Mouse (Mus musculus): ENCODE results near the gene Eif1. TPM values are rescaled to one million over a fixed set of nuclear protein-coding genes. Genes with fewer than 3 reads are reported as not detected.
A peak's percentile ranks its signal among the peaks of the same experiment; 100 is the strongest.

The Eif1 gene
- polyA plus RNA-seq, 1 experiment from 2014 or later = 2,009 TPM

DNA sequence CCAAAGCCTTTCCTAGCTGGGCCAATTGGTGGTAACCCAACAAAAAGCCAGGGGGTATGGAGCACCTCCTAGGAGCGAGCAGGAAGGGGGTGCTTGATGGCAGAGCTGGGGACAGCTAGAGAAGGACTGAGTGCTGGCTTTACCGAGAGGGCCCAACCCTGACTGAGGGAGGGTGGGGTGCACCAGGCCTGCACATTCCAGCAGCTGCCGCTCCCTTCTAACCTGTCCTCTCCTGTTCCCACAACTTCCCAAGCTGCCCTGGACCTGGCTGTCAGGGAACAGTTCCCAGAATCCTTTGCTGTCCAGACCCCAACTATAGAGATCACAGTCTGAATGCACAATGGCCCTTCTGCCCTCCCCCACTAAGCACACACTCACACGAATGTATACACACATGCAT, 34.7 kb upstream of the Eif1 start:
- H3K4me3 ChIP-seq (ENCODE audit: low read depth, low read length) = no peak overlapping the region
- no peaks in the 10 kb centered on the region for H3K27me3 ChIP-seq (replicated peaks; ENCODE audit: control insufficient read depth, insufficient read depth, low read length)
- no peak overlapping the region for H3K27ac ChIP-seq (ENCODE audit: low read depth)
- H3K36me3 ChIP-seq (ENCODE audit: control insufficient read depth, insufficient read depth, low read length) = no peaks in the 10 kb centered on the region
- H3K4me2 ChIP-seq (ENCODE audit: low read length) = no peak overlapping the region
- ATAC-seq (replicated peaks; ENCODE audit: low FRiP score, low TSS enrichment, low read depth) = no peak
- no peak for DNase-seq (ENCODE audit: low spot score)
- H3K9ac ChIP-seq (ENCODE audit: low read length) = no peak overlapping the region
- H3K9me3 ChIP-seq (ENCODE audit: control insufficient read depth, low read length) = no peaks in the 10 kb centered on the region
- H3K4me1 ChIP-seq (replicated peaks; ENCODE audit: control insufficient read depth, insufficient read depth, low read length) = peaks cover 2% of the 10 kb centered on the region; the same call in 1 of the 2 replicates
- 80% methylated on average over 4 of the region's 4 CpGs for WGBS

DNA sequence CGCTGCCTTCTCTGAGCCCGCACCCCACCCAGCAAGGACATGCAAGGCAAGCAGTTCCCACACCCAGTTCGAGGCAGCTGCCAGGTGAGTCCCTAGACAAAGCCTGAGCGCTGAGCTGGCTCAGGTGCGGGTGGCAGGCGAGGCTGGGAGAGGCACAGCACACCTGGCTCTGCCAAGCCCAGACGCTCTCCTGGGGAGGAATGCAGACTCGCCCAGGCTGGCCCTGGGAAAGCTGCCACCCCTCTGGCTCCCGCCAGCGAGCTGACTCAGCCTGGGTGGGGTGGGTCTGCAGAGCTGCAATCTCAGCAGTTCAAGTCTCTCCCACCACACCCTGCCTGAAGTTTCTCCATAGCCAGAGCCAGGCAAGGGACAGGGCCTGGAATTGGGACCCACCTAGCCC, 32.7 kb upstream of the Eif1 start:
- peaks cover 10% of the 10 kb centered on the region for H3K4me1 ChIP-seq (replicated peaks; ENCODE audit: control insufficient read depth, insufficient read depth, low read length)
- 33% methylated on average over 10 of the region's 10 CpGs for WGBS
- H3K4me3 ChIP-seq (ENCODE audit: low read depth, low read length) = no peak overlapping the region
- DNase-seq (ENCODE audit: low spot score) (peak; percentile 72), ATAC-seq (replicated peaks; ENCODE audit: low FRiP score, low TSS enrichment, low read depth) (peak; percentile 37)
- H3K27ac ChIP-seq (ENCODE audit: low read depth) = peak overlapping the region; percentile 19; the same call in 1 of the 2 replicates
- no peak overlapping the region for H3K9ac ChIP-seq (ENCODE audit: low read length)
- H3K36me3 ChIP-seq (ENCODE audit: control insufficient read depth, insufficient read depth, low read length) = no peaks in the 10 kb centered on the region
- H3K27me3 ChIP-seq (replicated peaks; ENCODE audit: control insufficient read depth, insufficient read depth, low read length) = no peaks in the 10 kb centered on the region
- H3K4me2 ChIP-seq (ENCODE audit: low read length) = no peak overlapping the region
- no peaks in the 10 kb centered on the region for H3K9me3 ChIP-seq (ENCODE audit: control insufficient read depth, low read length)

DNA sequence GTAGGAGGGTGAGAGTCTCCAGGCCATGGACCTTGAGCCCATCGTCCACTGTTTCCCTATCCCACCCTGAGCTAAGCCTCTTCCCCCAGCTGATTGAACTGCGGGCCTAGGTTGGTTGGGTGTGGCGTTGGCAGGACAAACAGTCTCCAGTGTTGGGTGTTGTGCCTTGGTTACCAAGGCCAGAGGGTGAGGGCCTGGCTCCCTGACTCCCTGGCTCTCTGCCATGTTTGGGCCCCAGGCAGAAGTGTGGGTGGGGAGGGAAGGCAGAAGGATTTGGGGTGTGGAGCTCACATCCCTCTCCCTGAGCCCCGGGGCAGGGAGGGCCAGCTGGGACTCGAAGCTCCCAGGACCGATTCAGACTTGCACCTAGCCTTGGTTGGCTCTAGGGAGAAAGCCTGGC, 30.7 kb upstream of the Eif1 start:
- WGBS = 73% methylated on average over 6 of the region's 6 CpGs
- H3K36me3 ChIP-seq (ENCODE audit: control insufficient read depth, insufficient read depth, low read length) = no peaks in the 10 kb centered on the region
- H3K27me3 ChIP-seq (replicated peaks; ENCODE audit: control insufficient read depth, insufficient read depth, low read length) = no peaks in the 10 kb centered on the region
- H3K4me3 ChIP-seq (ENCODE audit: low read depth, low read length) = no peak overlapping the region
- ATAC-seq (replicated peaks; ENCODE audit: low FRiP score, low TSS enrichment, low read depth) (peak; percentile 37; the same call in 1 of the 2 replicates), DNase-seq (ENCODE audit: low spot score) (no peak)
- peaks cover 10% of the 10 kb centered on the region for H3K4me1 ChIP-seq (replicated peaks; ENCODE audit: control insufficient read depth, insufficient read depth, low read length)
- H3K27ac ChIP-seq (ENCODE audit: low read depth) = no peak overlapping the region
- no peak overlapping the region for H3K4me2 ChIP-seq (ENCODE audit: low read length)
- H3K9me3 ChIP-seq (ENCODE audit: control insufficient read depth, low read length) = no peaks in the 10 kb centered on the region
- H3K9ac ChIP-seq (ENCODE audit: low read length) = no peak overlapping the region

DNA sequence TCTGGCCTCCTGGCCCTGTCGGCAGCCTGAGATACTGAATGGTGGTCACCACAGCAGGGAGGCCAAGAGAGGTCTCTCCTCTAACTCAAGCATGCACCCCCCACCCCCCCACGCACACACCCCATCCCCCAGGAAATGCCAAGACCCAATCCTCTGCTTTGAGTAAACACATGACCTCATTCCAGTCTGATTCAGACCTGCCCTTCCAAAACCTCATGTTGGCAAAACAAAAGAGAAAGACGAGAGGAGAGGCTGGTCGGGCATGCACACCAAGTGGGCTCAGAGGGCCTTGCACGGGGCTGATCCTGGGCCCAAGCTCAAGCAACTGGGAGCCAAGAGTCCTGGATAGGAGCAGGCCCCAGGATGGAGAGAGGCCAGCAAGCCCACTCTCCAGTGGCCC, 29.4 kb upstream of the Eif1 start:
- H3K4me2 ChIP-seq (ENCODE audit: low read length) = no peak overlapping the region
- ATAC-seq (replicated peaks; ENCODE audit: low FRiP score, low TSS enrichment, low read depth) (no peak), DNase-seq (ENCODE audit: low spot score) (no peak)
- no peaks in the 10 kb centered on the region for H3K27me3 ChIP-seq (replicated peaks; ENCODE audit: control insufficient read depth, insufficient read depth, low read length)
- H3K4me1 ChIP-seq (replicated peaks; ENCODE audit: control insufficient read depth, insufficient read depth, low read length) = peaks cover 10% of the 10 kb centered on the region
- H3K4me3 ChIP-seq (ENCODE audit: low read depth, low read length) = no peak overlapping the region
- no peaks in the 10 kb centered on the region for H3K9me3 ChIP-seq (ENCODE audit: control insufficient read depth, low read length)
- H3K9ac ChIP-seq (ENCODE audit: low read length) = no peak overlapping the region
- H3K36me3 ChIP-seq (ENCODE audit: control insufficient read depth, insufficient read depth, low read length) = no peaks in the 10 kb centered on the region
- 30% methylated on average over 5 of the region's 5 CpGs for WGBS
- no peak overlapping the region for H3K27ac ChIP-seq (ENCODE audit: low read depth)

DNA sequence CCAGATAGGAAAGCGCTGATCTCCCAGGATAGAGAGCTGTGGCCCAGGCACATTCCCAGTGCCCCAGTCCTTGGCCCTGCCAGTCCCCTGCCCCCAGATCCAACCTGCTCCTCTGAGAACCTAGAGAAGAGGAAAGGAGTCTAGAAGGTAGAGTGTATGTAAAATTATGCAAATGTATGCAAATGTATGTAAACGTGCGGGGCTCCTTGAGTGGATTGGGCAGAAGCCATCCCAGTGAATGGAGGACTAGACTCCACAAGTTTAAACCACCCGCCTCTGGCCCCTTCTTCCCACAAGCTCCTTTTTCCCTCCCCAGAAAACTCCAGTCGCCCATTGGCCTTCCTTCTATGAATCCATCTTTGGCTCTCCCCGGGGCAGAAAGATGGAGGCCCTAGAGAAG, 26.8 kb upstream of the Eif1 start:
- Histone ChIP-seq H3K36me3 (ENCODE audit: control insufficient read depth, insufficient read depth, low read length) (no peaks in the 10 kb centered on the region), H3K27ac (ENCODE audit: low read depth) (no peak overlapping the region), H3K4me1 (replicated peaks; ENCODE audit: control insufficient read depth, insufficient read depth, low read length) (peaks cover 10% of the 10 kb centered on the region), H3K9ac (ENCODE audit: low read length) (no peak overlapping the region), H3K9me3 (ENCODE audit: control insufficient read depth, low read length) (no peaks in the 10 kb centered on the region), H3K27me3 (replicated peaks; ENCODE audit: control insufficient read depth, insufficient read depth, low read length) (no peaks in the 10 kb centered on the region), H3K4me3 (ENCODE audit: low read depth, low read length) (no peak overlapping the region), H3K4me2 (ENCODE audit: low read length) (no peak overlapping the region)
- DNase-seq (ENCODE audit: low spot score) (no peak), ATAC-seq (replicated peaks; ENCODE audit: low FRiP score, low TSS enrichment, low read depth) (no peak)
- 63% methylated on average over 6 of the region's 6 CpGs for WGBS

DNA sequence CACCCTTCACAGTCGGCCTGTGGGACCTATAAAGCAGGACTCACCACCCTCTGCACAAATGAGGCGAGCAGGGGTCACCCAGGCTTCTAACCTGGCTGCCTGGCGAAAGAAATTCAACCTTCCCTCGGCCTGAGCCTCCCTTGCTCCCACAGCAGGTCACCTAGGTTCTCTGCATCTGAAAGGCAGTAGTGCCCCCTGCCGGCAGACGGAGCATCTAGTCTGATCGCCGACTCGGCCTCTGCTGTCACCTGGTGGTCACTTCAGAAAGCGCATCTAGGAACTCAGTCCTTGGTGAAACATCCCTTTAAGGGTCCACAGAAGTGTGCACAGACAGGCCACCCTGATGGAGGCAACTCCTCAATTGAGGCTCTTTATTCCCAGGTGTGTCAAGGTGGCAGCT, 24.4 kb upstream of the Eif1 start:
- peak; percentile 21; the same call in 1 of the 2 replicates for ATAC-seq (replicated peaks; ENCODE audit: low FRiP score, low TSS enrichment, low read depth)
- H3K4me3 ChIP-seq (ENCODE audit: low read depth, low read length) = no peak overlapping the region
- no peak overlapping the region for H3K9ac ChIP-seq (ENCODE audit: low read length)
- no peak overlapping the region for H3K27ac ChIP-seq (ENCODE audit: low read depth)
- H3K36me3 ChIP-seq (ENCODE audit: control insufficient read depth, insufficient read depth, low read length) = no peaks in the 10 kb centered on the region
- peaks cover 4% of the 10 kb centered on the region; the same call in 1 of the 2 replicates for H3K4me1 ChIP-seq (replicated peaks; ENCODE audit: control insufficient read depth, insufficient read depth, low read length)
- no peaks in the 10 kb centered on the region for H3K9me3 ChIP-seq (ENCODE audit: control insufficient read depth, low read length)
- WGBS = 9% methylated on average over 10 of the region's 10 CpGs
- peak; percentile 96 for DNase-seq (ENCODE audit: low spot score)
- H3K27me3 ChIP-seq (replicated peaks; ENCODE audit: control insufficient read depth, insufficient read depth, low read length) = no peaks in the 10 kb centered on the region
- no peak overlapping the region for H3K4me2 ChIP-seq (ENCODE audit: low read length)

DNA sequence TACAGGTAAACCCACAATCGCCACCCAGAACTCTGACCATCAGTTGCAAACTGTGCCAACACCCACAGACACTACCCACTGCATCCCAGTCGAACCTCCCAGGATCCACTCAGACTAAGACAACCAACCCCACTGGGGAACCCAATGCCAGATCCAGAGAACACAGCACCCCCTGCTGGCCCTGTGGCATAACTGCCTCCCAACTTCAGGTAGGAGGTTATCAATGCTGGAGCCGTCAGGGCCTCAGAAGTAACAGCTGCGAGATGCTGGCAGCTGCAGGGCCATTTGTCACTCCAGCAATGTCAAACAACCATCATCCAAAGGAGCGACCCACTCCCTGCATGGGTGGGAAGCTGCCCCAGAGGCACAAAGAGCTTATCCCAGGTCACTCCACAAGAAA, 21.9 kb upstream of the Eif1 start:
- Histone ChIP-seq H3K27ac (ENCODE audit: low read depth) (no peak overlapping the region), H3K9me3 (ENCODE audit: control insufficient read depth, low read length) (no peaks in the 10 kb centered on the region), H3K4me1 (replicated peaks; ENCODE audit: control insufficient read depth, insufficient read depth, low read length) (no peaks in the 10 kb centered on the region), H3K4me2 (ENCODE audit: low read length) (peak overlapping the region; percentile 27; the same call in 1 of the 2 replicates), H3K27me3 (replicated peaks; ENCODE audit: control insufficient read depth, insufficient read depth, low read length) (no peaks in the 10 kb centered on the region), H3K9ac (ENCODE audit: low read length) (no peak overlapping the region), H3K4me3 (ENCODE audit: low read depth, low read length) (no peak overlapping the region), H3K36me3 (ENCODE audit: control insufficient read depth, insufficient read depth, low read length) (no peaks in the 10 kb centered on the region)
- 31% methylated on average over 5 of the region's 5 CpGs for WGBS
- ATAC-seq (replicated peaks; ENCODE audit: low FRiP score, low TSS enrichment, low read depth) (no peak), DNase-seq (ENCODE audit: low spot score) (peak; percentile 57)

DNA sequence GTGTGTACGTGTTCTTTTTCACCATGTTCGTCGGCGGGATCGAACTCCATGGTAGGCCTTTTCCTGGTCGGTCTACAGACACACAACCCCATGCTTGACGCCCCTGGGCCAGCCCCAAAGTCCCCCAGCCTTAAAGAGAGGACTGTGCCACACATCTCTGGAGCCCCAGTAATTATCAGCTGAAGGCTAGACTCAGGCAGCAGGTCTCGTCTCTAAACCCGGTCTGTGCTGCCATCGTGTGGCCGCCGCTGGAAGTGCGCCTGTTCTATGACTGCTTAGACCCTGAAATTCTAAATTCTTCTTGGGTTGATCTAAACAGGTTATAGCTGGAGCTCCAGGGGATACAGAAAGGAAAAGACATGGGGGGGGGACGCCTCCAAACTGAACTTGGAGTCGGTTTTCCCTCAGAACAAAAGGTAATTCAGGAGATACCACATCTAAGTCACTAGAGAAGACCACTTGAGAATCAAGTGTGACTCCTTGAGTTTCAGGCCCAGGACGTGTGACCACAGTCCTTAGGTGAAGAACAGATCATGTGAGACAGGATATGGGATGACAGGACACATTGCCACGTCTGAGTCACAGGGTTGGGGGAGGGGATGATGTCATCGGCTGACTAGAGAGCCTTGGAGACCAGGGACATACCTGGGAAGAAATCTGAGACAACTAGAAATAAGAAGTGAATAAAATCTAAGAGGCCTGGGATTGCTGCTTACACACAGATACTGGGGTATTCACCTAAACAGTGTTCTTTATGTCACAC, 21.2 kb upstream of the Eif1 start:
- Histone ChIP-seq H3K9me3 (ENCODE audit: control insufficient read depth, low read length) (no peaks in the 10 kb centered on the region), H3K36me3 (ENCODE audit: control insufficient read depth, insufficient read depth, low read length) (no peaks in the 10 kb centered on the region), H3K4me3 (ENCODE audit: low read depth, low read length) (no peak overlapping the region), H3K9ac (ENCODE audit: low read length) (no peak overlapping the region), H3K4me1 (replicated peaks; ENCODE audit: control insufficient read depth, insufficient read depth, low read length) (no peaks in the 10 kb centered on the region), H3K27ac (ENCODE audit: low read depth) (no peak overlapping the region), H3K27me3 (replicated peaks; ENCODE audit: control insufficient read depth, insufficient read depth, low read length) (no peaks in the 10 kb centered on the region), H3K4me2 (ENCODE audit: low read length) (peak overlapping the region; percentile 27; the same call in 1 of the 2 replicates)
- ATAC-seq (replicated peaks; ENCODE audit: low FRiP score, low TSS enrichment, low read depth) (no peak), DNase-seq (ENCODE audit: low spot score) (peak; percentile 97)
- 19% methylated on average over 18 of the region's 18 CpGs for WGBS

DNA sequence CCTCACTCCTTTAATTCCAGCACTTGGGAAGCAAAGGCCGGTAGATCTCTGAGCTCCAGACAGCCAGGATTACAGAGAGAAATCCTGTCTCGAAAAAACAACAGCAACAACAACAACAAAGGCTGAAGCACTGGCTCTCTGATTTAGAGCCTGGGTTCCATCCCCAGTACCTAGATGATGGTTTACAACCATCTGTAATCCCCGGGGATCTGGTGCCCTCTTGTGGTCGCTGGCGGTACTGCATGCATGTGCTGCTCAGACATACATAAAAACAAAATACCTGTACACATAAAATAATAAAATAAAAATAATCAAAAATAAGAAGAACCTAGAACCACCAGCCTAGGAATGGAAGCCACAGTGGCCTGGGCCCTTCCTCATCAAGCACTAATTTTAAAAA, 19.4 kb upstream of the Eif1 start:
- H3K9ac ChIP-seq (ENCODE audit: low read length) = no peak overlapping the region
- H3K4me3 ChIP-seq (ENCODE audit: low read depth, low read length) = no peak overlapping the region
- no peaks in the 10 kb centered on the region for H3K36me3 ChIP-seq (ENCODE audit: control insufficient read depth, insufficient read depth, low read length)
- no peak overlapping the region for H3K27ac ChIP-seq (ENCODE audit: low read depth)
- WGBS = 14% methylated on average over 5 of the region's 5 CpGs
- no peak for ATAC-seq (replicated peaks; ENCODE audit: low FRiP score, low TSS enrichment, low read depth)
- no peak overlapping the region for H3K4me2 ChIP-seq (ENCODE audit: low read length)
- peak; percentile 96 for DNase-seq (ENCODE audit: low spot score)
- H3K9me3 ChIP-seq (ENCODE audit: control insufficient read depth, low read length) = no peaks in the 10 kb centered on the region
- H3K27me3 ChIP-seq (replicated peaks; ENCODE audit: control insufficient read depth, insufficient read depth, low read length) = no peaks in the 10 kb centered on the region
- no peaks in the 10 kb centered on the region for H3K4me1 ChIP-seq (replicated peaks; ENCODE audit: control insufficient read depth, insufficient read depth, low read length)

Data from intestine, embryonic 14.5 days (tissue).